23 mouse cellular contexts compared by ENCODE assay signal in the genomic region with DNA sequence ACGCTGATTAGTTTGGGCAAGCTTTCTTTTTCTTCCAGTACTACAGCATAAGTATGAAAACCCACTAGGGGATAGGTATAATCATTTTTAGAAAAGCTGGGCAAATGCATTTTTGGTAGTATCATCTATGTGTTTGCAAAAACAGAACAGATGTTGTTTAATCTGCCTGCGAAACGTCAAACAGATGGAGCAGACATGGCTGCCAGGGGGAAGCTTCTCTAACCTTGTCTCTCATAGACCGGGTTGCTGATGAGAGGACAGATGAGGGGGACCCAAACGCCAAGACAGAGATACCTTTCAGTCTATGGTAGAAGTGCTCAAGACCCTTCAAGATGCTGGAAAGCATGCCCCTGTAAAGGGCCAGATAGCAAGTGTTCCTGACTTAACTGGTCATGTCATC. TPM values are rescaled to one million over a fixed set of nuclear protein-coding genes. Genes with fewer than 3 reads are reported as not detected.
A peak's percentile ranks its signal among the peaks of the same experiment; 100 is the strongest.
DNase-seq lines count a peak whose midpoint lies in the region; ATAC-seq and TF ChIP-seq lines count a peak whose summit lies in the region.
"Had no signal": no experiment of that assay in that cellular context is flagged by ENCODE, and none has a peak within 500 bp of the region (broad histone marks: within the 10 kb centered on the region; RNA-seq: fewer than 3 reads in every experiment).

No protein-coding gene starts in this region.

- H3K4me1 ChIP-seq in forebrain, embryonic 11.5 days (replicated peaks; ENCODE audit: control insufficient read depth, insufficient read depth, low read length), result no peaks in the 10 kb centered on the region
- H3K4me1 ChIP-seq in forebrain, embryonic 13.5 days, result no peaks in the 10 kb centered on the region
- H3K4me1 ChIP-seq in forebrain, postnatal 0 days (ENCODE audit: insufficient read depth), result peaks cover 2% of the 10 kb centered on the region; the same call in 1 of the 2 replicates
- no peaks in the 10 kb centered on the region for H3K4me1 ChIP-seq in kidney, embryonic 16.5 days (ENCODE audit: insufficient read depth, low read length)
- H3K4me1 ChIP-seq: embryonic facial prominence, embryonic 12.5 days; hindbrain, embryonic 13.5 days; intestine, embryonic 15.5 days had no signal

- WGBS in forebrain, embryonic 11.5 days, result 88% methylated on average over 5 of the region's 5 CpGs
- WGBS in forebrain, embryonic 13.5 days, result 86% methylated on average over 5 of the region's 5 CpGs
- WGBS in forebrain, postnatal 0 days, result 73% methylated on average over 5 of the region's 5 CpGs
- WGBS in kidney, embryonic 16.5 days, result 87% methylated on average over 5 of the region's 5 CpGs

- H3K9ac ChIP-seq in forebrain, embryonic 11.5 days (ENCODE audit: low read length), result no peak overlapping the region
- H3K9ac ChIP-seq in forebrain, embryonic 13.5 days, result no peak overlapping the region
- no peak overlapping the region for H3K9ac ChIP-seq in forebrain, postnatal 0 days
- H3K9ac ChIP-seq in kidney, embryonic 16.5 days (replicated peaks; ENCODE audit: low read length), result no peak overlapping the region
- H3K9ac ChIP-seq: embryonic facial prominence, embryonic 12.5 days; heart, embryonic 12.5 days; heart, embryonic 15.5 days; hindbrain, embryonic 13.5 days; intestine, embryonic 15.5 days had no signal

- TF ChIP-seq CTCF in layer of hippocampus, adult 2 months (conservative IDR thresholded peaks at IDR 0.05), result no peak
- no peak for TF ChIP-seq CTCF in brain, embryonic 14.5 days (IDR thresholded peaks at IDR 0.05; ENCODE audit: borderline replicate concordance, extremely low read depth, insufficient read depth, insufficient read length)
- TF ChIP-seq CTCF in forebrain, postnatal 0 days (IDR thresholded peaks at IDR 0.05; ENCODE audit: low read depth), result no peak

- no peak overlapping the region for H3K27ac ChIP-seq in forebrain, embryonic 11.5 days (ENCODE audit: low read depth, low read length)
- no peak overlapping the region for H3K27ac ChIP-seq in forebrain, embryonic 13.5 days
- H3K27ac ChIP-seq in layer of hippocampus, adult 2 months, result peak overlapping the region; percentile 10; the same call in 1 of the 2 replicates
- H3K27ac ChIP-seq in forebrain, postnatal 0 days (ENCODE audit: low read depth, low read length), result 0 out of 2 replicates have a peak overlapping the region, but pooled peaks have one; percentile 9
- H3K27ac ChIP-seq in kidney, embryonic 16.5 days (ENCODE audit: low read length), result no peak overlapping the region
- H3K27ac ChIP-seq: embryonic facial prominence, embryonic 12.5 days; hindbrain, embryonic 10.5 days; hindbrain, embryonic 13.5 days; intestine, embryonic 15.5 days had no signal

- no peaks in the 10 kb centered on the region for H3K36me3 ChIP-seq in forebrain, embryonic 11.5 days (ENCODE audit: control insufficient read depth, insufficient read depth, low read length)
- H3K36me3 ChIP-seq in forebrain, embryonic 13.5 days (ENCODE audit: poor library complexity, severe bottlenecking), result no peaks in the 10 kb centered on the region
- no peaks in the 10 kb centered on the region for H3K36me3 ChIP-seq in forebrain, postnatal 0 days (ENCODE audit: insufficient read depth)
- H3K36me3 ChIP-seq in kidney, embryonic 16.5 days (ENCODE audit: insufficient read depth, low read length), result no peaks in the 10 kb centered on the region
- H3K36me3 ChIP-seq: embryonic facial prominence, embryonic 12.5 days; heart, embryonic 12.5 days; heart, embryonic 15.5 days; hindbrain, embryonic 10.5 days; hindbrain, embryonic 13.5 days; intestine, embryonic 15.5 days had no signal

- H3K4me3 ChIP-seq in forebrain, embryonic 11.5 days (ENCODE audit: low read depth, low read length), result no peak overlapping the region
- no peak overlapping the region for H3K4me3 ChIP-seq in forebrain, embryonic 13.5 days
- no peak overlapping the region for H3K4me3 ChIP-seq in layer of hippocampus, adult 2 months
- no peak overlapping the region for H3K4me3 ChIP-seq in forebrain, postnatal 0 days (ENCODE audit: low read depth, low read length)
- H3K4me3 ChIP-seq in kidney, embryonic 16.5 days (ENCODE audit: low read length), result no peak overlapping the region
- H3K4me3 ChIP-seq: embryonic facial prominence, embryonic 12.5 days; erythroblast, embryonic 14.5 days; heart, embryonic 12.5 days; heart, embryonic 15.5 days; hindbrain, embryonic 10.5 days; hindbrain, embryonic 13.5 days; intestine, embryonic 15.5 days had no signal

- H3K27me3 ChIP-seq in forebrain, embryonic 11.5 days (ENCODE audit: control insufficient read depth, insufficient read depth, low read length), result no peaks in the 10 kb centered on the region
- no peaks in the 10 kb centered on the region for H3K27me3 ChIP-seq in forebrain, embryonic 13.5 days
- H3K27me3 ChIP-seq in forebrain, postnatal 0 days (ENCODE audit: insufficient read depth, low read length), result no peaks in the 10 kb centered on the region
- no peaks in the 10 kb centered on the region for H3K27me3 ChIP-seq in kidney, embryonic 16.5 days (ENCODE audit: insufficient read depth, low read length)
- H3K27me3 ChIP-seq: embryonic facial prominence, embryonic 12.5 days; heart, embryonic 12.5 days; heart, embryonic 15.5 days; hindbrain, embryonic 13.5 days; intestine, embryonic 15.5 days had no signal

- no peak for TF ChIP-seq POLR2A in brain, embryonic 14.5 days (IDR thresholded peaks at IDR 0.05; ENCODE audit: borderline replicate concordance, extremely low read depth, insufficient read depth, insufficient read length, poor library complexity, severe bottlenecking)

- ATAC-seq in forebrain, embryonic 11.5 days (replicated peaks; ENCODE audit: low FRiP score), result no peak
- ATAC-seq in forebrain, embryonic 13.5 days, result no peak
- ATAC-seq in forebrain, postnatal 0 days, result no peak
- ATAC-seq in kidney, embryonic 16.5 days (ENCODE audit: low FRiP score, low TSS enrichment), result no peak
- ATAC-seq: CD4-positive, CD25-positive, alpha-beta regulatory T cell, adult 4 months; hindbrain, embryonic 16.5 days; intestine, embryonic 15.5 days had no signal

- no peak overlapping the region for H3K4me2 ChIP-seq in forebrain, embryonic 11.5 days (ENCODE audit: low read depth, low read length, severe bottlenecking)
- no peak overlapping the region for H3K4me2 ChIP-seq in forebrain, embryonic 13.5 days
- H3K4me2 ChIP-seq in forebrain, postnatal 0 days (ENCODE audit: low read depth), result no peak overlapping the region
- H3K4me2 ChIP-seq in kidney, embryonic 16.5 days (replicated peaks; ENCODE audit: low read depth, low read length), result no peak overlapping the region
- H3K4me2 ChIP-seq: embryonic facial prominence, embryonic 12.5 days; heart, embryonic 12.5 days; heart, embryonic 15.5 days; hindbrain, embryonic 13.5 days; intestine, embryonic 15.5 days had no signal

- peak; percentile 23 for DNase-seq in forebrain, embryonic 11.5 days (ENCODE audit: low spot score)
- DNase-seq in layer of hippocampus, adult 2 months (ENCODE audit: low spot score in 2 of 2), result peak in 1 of 2 experiments; percentile 47
- no peak for DNase-seq in layer of hippocampus, postnatal 36 days
- peak; percentile 63 for DNase-seq in brain, embryonic 14.5 days (ENCODE audit: low read depth)
- peak; percentile 48 for DNase-seq in forebrain, postnatal 0 days
- DNase-seq: adrenal gland, adult 2 months; adrenal gland, postnatal 14 days; gastrocnemius, postnatal 25 days; heart, adult 18-20 months; heart, postnatal 36 days; kidney, adult 11 months; kidney, adult 8-10 months had no signal

- H3K9me3 ChIP-seq in forebrain, embryonic 11.5 days (ENCODE audit: control insufficient read depth, low read length), result no peaks in the 10 kb centered on the region
- H3K9me3 ChIP-seq in forebrain, embryonic 13.5 days (replicated peaks), result 0 out of 2 replicates have a peak, but pooled peaks cover 3% of the 10 kb centered on the region
- no peaks in the 10 kb centered on the region for H3K9me3 ChIP-seq in forebrain, postnatal 0 days (ENCODE audit: low read length)
- no peaks in the 10 kb centered on the region for H3K9me3 ChIP-seq in kidney, embryonic 16.5 days (ENCODE audit: low read length)
- H3K9me3 ChIP-seq: embryonic facial prominence, embryonic 12.5 days; heart, embryonic 12.5 days; heart, embryonic 15.5 days; hindbrain, embryonic 10.5 days; hindbrain, embryonic 13.5 days; intestine, embryonic 15.5 days had no signal

RNA-seq across cellular contexts. Expression of a gene that starts 40.5 kb away (rescaled TPM):
- 25.3 and 26.3 TPM in 2 replicates for polyA plus RNA-seq in forebrain, embryonic 11.5 days (2014; fragmentation: Nextera tagmentation; extraction: Ambion mirVana)
- 28.2 and 29.4 TPM in 2 replicates for polyA plus RNA-seq in forebrain, embryonic 13.5 days (2015; fragmentation: Nextera tagmentation; extraction: Ambion mirVana)
- 100 to 1,000 TPM; 206 to 207 TPM for total RNA-seq in layer of hippocampus, adult 2 months (2021)
- total RNA-seq in layer of hippocampus, postnatal 36 days (2021), result 100 to 1,000 TPM; 200 to 227 TPM
- 45.3 and 96.0 TPM in 2 replicates for polyA plus RNA-seq in brain, embryonic 14.5 days (2012; rRNA removed)
- total RNA-seq in forebrain, postnatal 0 days (2014; rRNA removed), result 127 and 134 TPM in 2 replicates
- 16.3 and 23.1 TPM in 2 replicates for polyA plus RNA-seq in forebrain, postnatal 0 days (2015; fragmentation: Nextera tagmentation; extraction: Ambion mirVana)
- 23.4 and 28.0 TPM in 2 replicates for polyA plus RNA-seq in kidney, embryonic 16.5 days (2015; fragmentation: Nextera tagmentation; extraction: Ambion mirVana)

RNA-seq across cellular contexts. Expression of a gene that starts 40.9 kb away (rescaled TPM):
- polyA plus RNA-seq in forebrain, embryonic 11.5 days (2014; fragmentation: Nextera tagmentation; extraction: Ambion mirVana), result 2.4 and 3.0 TPM in 2 replicates
- polyA plus RNA-seq in forebrain, embryonic 13.5 days (2015; fragmentation: Nextera tagmentation; extraction: Ambion mirVana), result 12.7 and 13.8 TPM in 2 replicates
- total RNA-seq in layer of hippocampus, adult 2 months (2021), result 10 to 100 TPM; 71.7 to 72.1 TPM
- 10 to 100 TPM; 69.8 to 71.8 TPM for total RNA-seq in layer of hippocampus, postnatal 36 days (2021)
- polyA plus RNA-seq in brain, embryonic 14.5 days (2012; rRNA removed), result 21.8 and 25.5 TPM in 2 replicates
- total RNA-seq in forebrain, postnatal 0 days (2014; rRNA removed), result 124 and 153 TPM in 2 replicates
- 96.7 and 111 TPM in 2 replicates for polyA plus RNA-seq in forebrain, postnatal 0 days (2015; fragmentation: Nextera tagmentation; extraction: Ambion mirVana)
- polyA plus RNA-seq in kidney, embryonic 16.5 days (2015; fragmentation: Nextera tagmentation; extraction: Ambion mirVana), result 0.19 and 0.40 TPM in 2 replicates
- polyA plus RNA-seq: erythroblast, embryonic 14.5 days had no signal

Comparison
In these comparisons a context has a peak if more than half of its experiments do, and no peak if none do; other contexts are left out.
1. H3K27ac ChIP-seq: peak in layer of hippocampus, adult 2 months (single experiment) and forebrain, postnatal 0 days (single experiment); none in forebrain, embryonic 11.5 days (single experiment), forebrain, embryonic 13.5 days (single experiment) and kidney, embryonic 16.5 days (single experiment).
2. DNase-seq: peak in forebrain, embryonic 11.5 days (single experiment), brain, embryonic 14.5 days (single experiment) and forebrain, postnatal 0 days (single experiment); none in layer of hippocampus, postnatal 36 days (0 of 2).